Mouse (Mus musculus): Measurements from ENCODE around the gene Tasp1.

DNA sequence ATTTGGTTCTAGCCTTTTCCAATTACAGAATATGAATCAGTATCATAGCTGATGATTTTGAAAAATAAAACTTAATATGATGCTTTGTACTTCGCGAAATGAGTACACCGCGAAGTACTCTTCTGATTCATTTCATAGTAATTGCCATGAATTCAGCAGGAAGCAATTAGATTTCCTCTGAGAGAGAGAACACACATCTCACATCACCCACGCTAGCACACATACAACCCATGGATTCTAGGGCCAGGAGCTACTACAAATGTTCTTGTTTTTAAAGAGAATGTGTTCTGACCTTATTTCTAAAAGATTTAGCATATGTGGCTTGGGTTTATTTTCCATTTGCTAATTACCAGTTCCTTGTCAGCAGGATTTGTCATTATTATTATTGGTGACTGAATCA is 26.8 kb upstream of the Tasp1 start:
- TF ChIP-seq CTCF (IDR thresholded peaks at IDR 0.05; ENCODE audit: low read depth) (no peak), EP300 (IDR thresholded peaks at IDR 0.05; ENCODE audit: low read depth) (no peak)

Data from liver, postnatal 0 days (tissue).